Mouse (Mus musculus) bone marrow macrophage, adult 2 months (primary cell): ENCODE results near the gene Gipr.

Experiments
- CTCF ChIP-seq: IDR thresholded peaks from 2 replicates; pipeline ENCODE4 v1.5.1; 2012; ENCODE audit warnings: low read depth, mild to moderate bottlenecking, low read length, moderate library complexity
- POLR2A ChIP-seq: IDR thresholded peaks from 2 replicates; pipeline ENCODE4 v1.6.1; 2012; ENCODE audit warnings: mild to moderate bottlenecking, low read depth, low read length, borderline replicate concordance

GRCm38 (mm10) chr7:19202065-19202850 lies 36.3 kb upstream of the Gipr start:
- TF ChIP-seq CTCF (no peak), POLR2A (no peak)
